Mouse (Mus musculus) embryonic facial prominence, embryonic 15.5 days (tissue): Measurements from ENCODE around the gene Rnf11. TPM values are rescaled to one million over a fixed set of nuclear protein-coding genes. Genes with fewer than 3 reads are reported as not detected.

Experiments
- polyA plus RNA-seq: library from polyadenylated mRNA; unstranded; fragments of >200 nt; fragmentation: Nextera tagmentation; extraction: Ambion mirVana; gene quantifications from 2 replicates; pipeline ENCODE4 v1.2.1, GENCODE M21; 2015

The Rnf11 gene
- polyA plus RNA-seq, 1 experiment from 2014 or later, result 54.0 TPM

Other genes with a start within 250 kb of the Rnf11 start
- 36.3 and 42.8 TPM in 2 replicates for gene Eps15, start 204.5 kb downstream of the Rnf11 start, polyA plus RNA-seq
- gene Ttc39a, start 78.1 kb downstream of the Rnf11 start, polyA plus RNA-seq, result 6.6 and 7.5 TPM in 2 replicates
- not detected in 2 replicates for gene 4930522H14Rik, start 46.6 kb upstream of the Rnf11 start, polyA plus RNA-seq
- gene Cdkn2c, start 182.5 kb upstream of the Rnf11 start, polyA plus RNA-seq, result 22.5 and 25.7 TPM in 2 replicates
- 23.1 and 25.1 TPM in 2 replicates for gene Faf1, start 191.9 kb upstream of the Rnf11 start, polyA plus RNA-seq